Mouse (Mus musculus) spleen, adult 2 months (tissue): Measurements from ENCODE around the gene Tdrd7. TPM values are rescaled to one million over a fixed set of nuclear protein-coding genes. Genes with fewer than 3 reads are reported as not detected.

Source experiments
- DNase-seq, 2 experiments: peaks; one replicate each; pipeline versions ENCODE4 v3.0.0 to v3.0.0-alpha.2; 2012 to 2021; ENCODE audit warnings: low spot score in 2 of 2, low read depth in 1 of 2
- H3K27ac ChIP-seq: fragments of 200-500 bp; 2 replicates; pipeline ENCODE4 v1.5.1; 2012; ENCODE audit warnings: low read length, inconsistent platforms; ENCODE audit not compliant: insufficient read depth
- H3K27me3 ChIP-seq: fragments of 200-500 bp; 2 replicates; pipeline ENCODE4 v1.6.1; 2012; ENCODE audit warnings: mild to moderate bottlenecking, moderate library complexity, low read length, inconsistent platforms; ENCODE audit not compliant: control insufficient read depth, insufficient read depth
- H3K36me3 ChIP-seq: fragments of 200-500 bp; 2 replicates; pipeline ENCODE4 v1.6.1; 2012; ENCODE audit warnings: mild to moderate bottlenecking, low read length, inconsistent platforms; ENCODE audit not compliant: control insufficient read depth, insufficient read depth
- H3K4me1 ChIP-seq: fragments of 200-500 bp; 2 replicates; pipeline ENCODE4 v1.6.1; 2011; ENCODE audit warnings: inconsistent platforms; ENCODE audit not compliant: control insufficient read depth, insufficient read depth, insufficient read length
- H3K4me3 ChIP-seq: fragments of 200-500 bp; 2 replicates; pipeline ENCODE4 v1.5.1; 2011; ENCODE audit warnings: mild to moderate bottlenecking, inconsistent platforms; ENCODE audit not compliant: insufficient read depth, insufficient read length; ENCODE audit errors: extremely low read depth
- CTCF ChIP-seq: fragments of 200-500 bp; IDR thresholded peaks from 2 replicates; pipeline ENCODE4 v1.5.1; 2011; ENCODE audit warnings: mild to moderate bottlenecking, inconsistent platforms; ENCODE audit not compliant: insufficient read depth, insufficient read length, insufficient replicate concordance; ENCODE audit errors: extremely low read depth
- POLR2A ChIP-seq: fragments of 200-500 bp; IDR thresholded peaks from 2 replicates; pipeline ENCODE4 v1.6.1; 2011; ENCODE audit warnings: low read depth, low read length, inconsistent platforms
- WGBS: fragments of 180-500 bp; shearing (Covaris S2); methylation state at CpG from one replicate; pipeline ENCODE4 v1.1.7; 2018; 5-methylcytosine and 5-hydroxymethylcytosine counted together
- polyA plus RNA-seq: library from polyadenylated mRNA; depleted of rRNA; stranded (reverse); fragments of >200 nt; gene quantifications from 2 replicates; pipeline ENCODE4 v1.2.3, GENCODE M21; 2012

Tdrd7 gene
- polyA plus RNA-seq, 1 experiment, result 5.2 TPM

- DNase-seq, result no peak
- H3K27me3 ChIP-seq, result no peaks in the 10 kb centered on the region
- no peak overlapping the region for H3K27ac ChIP-seq
- H3K4me1 ChIP-seq, result no peaks in the 10 kb centered on the region; the same call in 1 of the 2 replicates
- no peaks in the 10 kb centered on the region for H3K36me3 ChIP-seq
- TF ChIP-seq POLR2A (no peak), CTCF (no peak)
- 83% methylated on average over 9 of the region's 9 CpGs for WGBS
- H3K4me3 ChIP-seq, result no peak overlapping the region
Observed at GRCm38 (mm10) chr4:46053323-46054107, 88.4 kb downstream of the Tdrd7 start.

GRCm38 (mm10) chr4:46056163-46056562 lies 91.0 kb downstream of the Tdrd7 start:
- WGBS, result 92% methylated on average over 5 of the region's 5 CpGs

GRCm38 (mm10) chr4:46061259-46061962 lies 96.3 kb downstream of the Tdrd7 start:
- H3K4me3 ChIP-seq, result no peak overlapping the region
- no peak overlapping the region for H3K27ac ChIP-seq
- 89% methylated on average over 12 of the region's 12 CpGs for WGBS
- no peaks in the 10 kb centered on the region for H3K4me1 ChIP-seq
- no peaks in the 10 kb centered on the region for H3K27me3 ChIP-seq
- TF ChIP-seq CTCF, result no peak
- TF ChIP-seq POLR2A, result no peak
- H3K36me3 ChIP-seq, result no peaks in the 10 kb centered on the region
- DNase-seq, result no peak

More at GRCm38 (mm10) chr4:46056163-46056562, 91.0 kb downstream of the Tdrd7 start:
- DNase-seq, result no peak
- Histone ChIP-seq H3K27ac (no peak overlapping the region), H3K36me3 (no peaks in the 10 kb centered on the region), H3K27me3 (no peaks in the 10 kb centered on the region), H3K4me1 (no peaks in the 10 kb centered on the region; the same call in 1 of the 2 replicates), H3K4me3 (no peak overlapping the region)
- no peak for TF ChIP-seq CTCF

GRCm38 (mm10) chr4:46063841-46064240 lies 98.7 kb downstream of the Tdrd7 start:
- Histone ChIP-seq H3K4me3 (no peak overlapping the region), H3K36me3 (no peaks in the 10 kb centered on the region), H3K27ac (no peak overlapping the region), H3K27me3 (no peaks in the 10 kb centered on the region), H3K4me1 (no peaks in the 10 kb centered on the region)
- no peak for DNase-seq
- TF ChIP-seq POLR2A (no peak), CTCF (no peak)
- WGBS, result 78% methylated on average over 4 of the region's 4 CpGs

GRCm38 (mm10) chr4:46064263-46064662 lies 99.1 kb downstream of the Tdrd7 start:
- Histone ChIP-seq H3K4me1 (no peaks in the 10 kb centered on the region), H3K4me3 (no peak overlapping the region), H3K27ac (no peak overlapping the region), H3K27me3 (no peaks in the 10 kb centered on the region), H3K36me3 (no peaks in the 10 kb centered on the region)
- WGBS, result 87% methylated on average over 8 of the region's 8 CpGs
- no peak for TF ChIP-seq CTCF
- no peak for TF ChIP-seq POLR2A
- no peak for DNase-seq

GRCm38 (mm10) chr4:46064961-46065360 lies 99.8 kb downstream of the Tdrd7 start:
- no peak for DNase-seq
- Histone ChIP-seq H3K27me3 (no peaks in the 10 kb centered on the region), H3K36me3 (no peaks in the 10 kb centered on the region), H3K4me1 (no peaks in the 10 kb centered on the region), H3K27ac (no peak overlapping the region), H3K4me3 (no peak overlapping the region)
- WGBS, result 90% methylated on average over 3 of the region's 3 CpGs
- TF ChIP-seq POLR2A, result no peak
- TF ChIP-seq CTCF, result no peak
